Mouse (Mus musculus) embryonic fibroblast, embryonic 13.5 days (primary cell): ENCODE measurements around the gene Fam162a.

Source experiments
- CTCF ChIP-seq: IDR thresholded peaks from 2 replicates; pipeline ENCODE4 v1.5.1; 2011; ENCODE audit warnings: mild to moderate bottlenecking, control low read depth, low read length, moderate library complexity, borderline replicate concordance; ENCODE audit not compliant: insufficient read depth
- POLR2A ChIP-seq: IDR thresholded peaks from 2 replicates; pipeline ENCODE4 v1.6.1; 2011; ENCODE audit warnings: low read depth, mild to moderate bottlenecking, control low read depth, low read length, moderate library complexity

DNA sequence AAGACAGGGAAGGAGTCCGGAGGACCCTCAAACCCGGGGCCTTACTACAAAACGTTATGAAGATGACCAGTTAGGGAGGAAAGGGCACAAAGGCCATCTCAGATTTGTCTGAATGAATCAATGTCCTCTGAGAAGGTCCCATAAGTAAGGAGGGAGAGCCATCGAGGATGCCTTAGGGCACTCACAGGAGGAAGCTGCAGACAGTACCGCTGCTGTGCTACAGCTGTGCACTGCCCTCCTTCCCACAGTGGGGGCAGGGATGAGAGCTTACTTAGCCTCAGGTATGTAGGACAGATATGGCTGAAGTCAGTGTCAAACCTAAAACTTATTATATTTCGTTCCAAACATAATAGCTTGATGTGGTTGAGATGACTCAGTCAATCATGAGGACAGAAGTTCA lies 19.9 kb downstream of the Fam162a start:
- no peak for TF ChIP-seq POLR2A
- TF ChIP-seq CTCF, result no peak
